Mouse (Mus musculus) central nervous system, embryonic 11.5 days (tissue): ENCODE measurements around the gene Scamp3. TPM values are rescaled to one million over a fixed set of nuclear protein-coding genes. Genes with fewer than 3 reads are reported as not detected.

Source experiments
- polyA plus RNA-seq: library from polyadenylated mRNA; depleted of rRNA; stranded (reverse); fragments of >200 nt; gene quantifications from 2 replicates; pipeline ENCODE4 v1.2.3, GENCODE M21; 2012; rRNA removed

Scamp3 gene
- 81.7 and 94.0 TPM in 2 replicates for polyA plus RNA-seq

DNA sequence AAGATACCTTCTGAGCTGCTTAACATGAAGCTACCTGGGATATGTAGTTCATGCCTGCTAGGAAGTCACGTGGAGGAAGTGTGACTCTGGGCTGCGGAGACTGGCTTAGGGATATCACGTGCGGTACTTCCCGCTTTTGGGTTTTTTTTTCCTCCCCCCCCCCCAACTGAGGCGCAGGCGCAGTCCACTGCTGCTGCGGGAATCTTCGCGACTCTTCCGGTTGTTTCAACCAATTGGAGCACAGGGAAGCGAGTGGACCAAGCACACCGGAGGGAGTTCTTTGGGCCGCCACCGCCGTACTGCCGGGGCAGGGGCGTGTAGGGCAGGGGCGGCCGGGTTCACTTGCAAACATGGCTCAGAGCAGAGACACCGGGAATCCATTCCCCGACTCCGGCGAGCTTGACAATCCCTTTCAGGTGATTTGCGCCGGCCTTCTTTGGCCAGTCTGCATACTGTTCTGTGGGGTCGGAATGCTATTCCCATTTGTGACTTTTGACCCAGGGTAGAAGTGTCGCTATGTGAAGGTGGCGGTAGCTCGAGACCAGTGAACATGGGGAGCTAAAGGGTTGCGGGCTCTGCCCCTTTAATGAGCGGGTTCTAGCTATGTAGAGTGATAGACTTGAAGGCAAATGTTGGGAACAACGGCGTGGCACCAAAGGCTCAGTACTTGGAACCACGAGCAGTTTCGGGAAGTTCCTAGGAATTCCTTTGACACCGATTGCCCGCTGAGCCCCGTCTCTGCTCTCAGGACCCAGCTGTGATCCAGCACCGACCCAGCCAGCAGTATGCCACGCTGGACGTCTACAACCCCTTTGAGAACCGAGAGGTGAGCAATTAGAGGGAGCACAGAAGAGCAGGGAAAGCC lies at the start of gene Scamp3:
Gene Scamp3 (plus strand): TSS at position 232 of the 865 bp plus-strand sequence.

DNA sequence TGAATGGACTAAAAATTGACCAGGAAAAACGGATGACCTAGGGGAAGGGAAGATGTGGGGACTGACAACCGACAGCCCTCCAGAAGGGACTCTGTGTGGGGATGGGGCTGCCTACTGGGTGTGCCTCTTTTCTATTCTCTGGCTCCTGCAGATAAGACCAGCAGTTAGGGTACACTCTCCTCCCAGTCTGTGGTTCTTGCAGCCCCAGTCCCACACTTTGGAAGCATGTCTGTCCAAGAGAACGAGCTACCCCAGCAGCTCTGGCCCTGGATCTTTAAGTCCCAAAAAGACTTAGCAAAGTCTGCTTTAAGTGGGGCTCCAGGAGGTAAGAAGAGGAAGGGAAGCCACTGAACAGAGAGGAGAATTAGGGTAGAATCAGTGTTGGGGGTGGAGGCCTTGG lies 41.3 kb upstream of the Scamp3 start, which contains the start of gene Pklr:
Gene Pklr (plus strand): TSS at position 185 of the 400 bp plus-strand sequence.

DNA sequence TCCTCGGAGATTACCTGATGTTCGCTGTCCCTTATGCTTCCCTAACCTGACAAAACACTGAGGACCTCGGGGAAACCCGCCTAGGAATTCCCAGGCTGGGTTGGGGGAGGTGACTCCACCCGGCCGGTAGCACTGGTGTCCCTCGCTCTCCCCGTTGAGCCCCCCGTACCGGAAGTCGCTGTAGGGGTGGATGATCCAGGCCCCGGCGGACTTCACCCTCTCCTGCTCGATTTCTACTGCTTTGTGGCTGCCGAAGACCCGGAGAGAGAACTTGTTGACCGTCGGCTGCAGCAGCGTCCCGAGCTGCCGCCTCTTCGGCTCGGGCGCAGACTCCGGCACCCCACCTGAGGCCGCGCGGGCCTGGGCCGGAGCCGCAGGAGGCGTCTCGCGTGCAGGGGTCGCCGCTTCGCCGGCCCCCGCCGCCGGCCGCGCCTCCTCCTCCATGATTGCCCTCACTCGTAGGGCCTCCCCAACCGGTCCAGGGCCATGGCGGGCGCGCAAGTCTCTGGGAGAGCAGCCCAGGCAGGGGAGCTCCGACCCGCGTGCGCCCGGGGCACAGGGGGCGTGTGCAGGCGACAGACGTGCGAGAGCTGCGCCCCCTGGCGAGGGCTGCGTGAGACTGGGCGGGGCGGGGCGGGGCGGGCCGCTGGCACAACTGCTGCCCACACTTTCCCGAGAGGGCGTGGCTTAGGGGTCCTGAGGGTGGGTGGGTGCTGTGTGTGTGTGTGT lies 17.5 kb upstream of the Scamp3 start, which contains the start of gene Hcn3:
Gene Hcn3 (minus strand): TSS at position 581 of the 729 bp plus-strand sequence.

DNA sequence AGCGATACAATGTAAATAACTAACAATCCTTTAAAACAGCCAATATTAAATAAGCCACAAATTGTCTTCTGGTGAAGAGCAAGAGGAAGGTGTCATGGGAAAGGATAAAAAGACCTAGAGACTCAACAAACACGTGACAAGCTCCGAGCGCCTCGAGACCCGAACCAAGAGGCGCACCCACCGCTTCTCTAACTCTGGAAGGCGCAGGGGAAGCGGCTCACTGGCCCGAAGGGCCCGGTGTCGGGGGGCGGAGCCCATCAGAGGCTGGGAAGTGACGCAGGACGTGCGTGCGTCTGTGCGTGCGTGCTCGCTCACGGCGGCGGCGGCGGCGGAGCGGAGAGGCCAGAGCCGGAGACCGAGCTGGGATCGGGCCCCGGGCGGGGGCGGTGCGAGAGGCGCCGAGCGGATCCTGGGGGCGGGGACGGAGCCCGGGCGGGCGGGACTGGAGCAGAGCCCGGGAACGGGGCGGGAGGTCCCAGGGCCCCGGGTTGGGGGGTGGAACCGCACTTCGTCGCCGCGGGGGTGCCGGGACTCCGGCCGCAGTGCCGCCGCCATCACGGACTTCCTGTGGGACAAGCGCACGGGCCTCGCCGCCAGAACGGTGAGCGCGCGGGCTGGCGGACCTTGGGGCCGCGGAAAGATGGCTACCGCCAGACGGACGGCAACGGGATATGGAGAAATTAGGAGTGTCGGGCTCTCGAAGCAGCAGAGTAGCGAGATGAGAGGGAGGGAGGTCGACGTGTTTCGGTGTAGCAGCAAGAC lies 12.6 kb upstream of the Scamp3 start, which contains the start of gene Clk2:
Gene Clk2 (plus strand): TSS at position 290 of the 762 bp plus-strand sequence.

GRCm38 (mm10) chr3:89183058-89183958 lies 6.0 kb downstream of the Scamp3 start, which contains the start of gene Fam189b:
Gene Fam189b, plus strand, starts transcription at chr3:89183143.

DNA sequence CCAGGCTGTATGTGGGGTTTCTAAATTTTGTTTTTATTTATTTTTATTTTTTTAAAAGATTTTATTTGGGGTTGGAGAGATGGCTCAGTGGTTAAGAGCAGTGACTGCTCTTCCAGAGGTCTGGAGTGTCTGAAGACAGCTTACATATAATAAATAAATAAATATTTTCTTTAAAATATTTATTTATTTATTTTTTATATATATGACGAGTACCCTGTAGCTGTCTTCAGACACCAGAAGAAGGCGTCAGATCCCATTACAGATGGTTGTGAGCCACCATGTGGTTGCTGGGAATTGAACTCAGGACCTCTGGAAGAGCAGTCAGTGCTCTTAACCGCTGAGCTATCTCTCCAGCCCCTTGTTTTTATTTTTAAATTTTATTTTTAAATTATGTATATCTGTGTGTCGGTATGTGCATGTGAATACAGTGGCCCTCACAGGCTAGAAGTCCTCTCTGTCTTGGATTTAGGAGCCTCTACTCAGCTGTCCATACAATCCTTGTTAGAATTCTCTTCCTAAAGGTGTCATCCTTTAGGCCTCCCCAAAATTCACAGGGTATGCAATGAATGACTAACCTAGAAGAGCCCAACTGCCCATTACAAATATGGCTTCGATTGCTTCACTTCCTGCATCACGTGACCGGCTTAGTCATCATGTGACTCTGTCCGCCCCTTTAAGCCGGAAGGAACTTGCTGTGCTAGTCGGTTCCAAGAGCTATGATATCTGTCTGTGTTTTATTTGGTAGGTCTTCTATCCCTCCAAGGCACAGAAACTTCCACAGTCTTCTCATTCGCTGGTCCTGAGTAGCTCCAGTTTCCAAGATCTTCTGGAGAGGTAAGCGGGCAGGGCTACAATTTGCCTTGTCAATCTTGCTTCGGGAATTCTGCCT lies 25.2 kb downstream of the Scamp3 start, which contains the start of gene Gba:
Gene Gba (plus strand): TSS at position 676 of the 889 bp plus-strand sequence.

DNA sequence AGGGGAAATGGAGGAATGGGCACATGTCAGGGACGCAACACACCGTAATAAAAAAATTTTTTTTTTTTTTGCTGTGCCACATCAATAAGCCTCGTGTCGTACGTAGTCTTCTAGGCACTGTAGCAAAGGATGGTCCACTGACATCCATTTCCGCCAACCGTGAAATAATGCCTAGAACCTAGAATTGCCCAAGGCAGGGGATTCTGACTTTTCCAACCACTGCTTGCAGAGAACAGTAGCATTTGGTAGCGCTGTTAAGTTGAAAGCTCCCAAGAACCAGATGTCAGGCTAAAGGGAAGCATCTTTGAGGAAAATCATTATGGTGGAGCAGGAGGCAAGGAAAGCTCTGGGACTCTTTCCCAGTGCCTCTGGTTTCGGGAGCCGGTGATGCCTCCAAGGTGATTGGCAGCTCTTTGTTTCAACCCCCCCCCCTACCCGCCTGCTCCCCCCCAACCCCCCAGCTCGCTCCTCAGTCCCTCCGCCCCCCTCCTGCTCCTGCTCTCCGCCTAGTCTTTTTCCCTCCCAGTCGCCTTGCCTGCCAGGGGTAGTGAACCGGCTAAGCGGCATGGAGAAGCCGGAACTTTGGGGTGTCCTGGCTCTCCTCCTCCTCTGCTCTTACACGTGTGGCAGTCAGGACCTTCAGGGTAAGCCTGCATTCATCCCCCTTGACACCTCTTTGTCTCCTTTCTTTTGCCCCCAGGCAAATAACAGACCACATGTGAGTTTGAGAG lies 37.6 kb downstream of the Scamp3 start, which contains the start of gene Thbs3:
Gene Thbs3 (plus strand): TSS at position 500 of the 731 bp plus-strand sequence.

DNA sequence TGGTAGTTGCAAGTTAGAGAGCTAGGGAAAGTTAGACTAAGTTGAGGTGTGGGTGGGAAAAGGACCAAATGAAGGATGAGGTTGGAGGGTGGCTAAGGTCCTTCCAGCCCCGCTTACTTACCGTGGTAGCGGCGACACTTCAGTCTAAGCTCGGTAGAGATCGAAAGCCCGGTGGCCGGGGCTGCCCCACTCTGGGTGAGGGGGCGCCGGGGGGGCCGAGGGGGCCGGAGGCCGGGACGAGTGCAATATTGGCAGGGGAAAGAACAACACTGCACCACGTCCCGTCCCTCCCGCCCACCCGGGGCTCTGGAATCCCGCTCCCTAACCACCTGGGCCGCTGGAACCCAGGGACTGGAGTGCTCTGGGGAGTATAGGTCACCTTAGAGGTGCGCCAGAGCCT lies 49.6 kb downstream of the Scamp3 start, which contains the start of gene Mtx1:
Gene Mtx1 (minus strand): TSS at position 189 of the 400 bp plus-strand sequence.

DNA sequence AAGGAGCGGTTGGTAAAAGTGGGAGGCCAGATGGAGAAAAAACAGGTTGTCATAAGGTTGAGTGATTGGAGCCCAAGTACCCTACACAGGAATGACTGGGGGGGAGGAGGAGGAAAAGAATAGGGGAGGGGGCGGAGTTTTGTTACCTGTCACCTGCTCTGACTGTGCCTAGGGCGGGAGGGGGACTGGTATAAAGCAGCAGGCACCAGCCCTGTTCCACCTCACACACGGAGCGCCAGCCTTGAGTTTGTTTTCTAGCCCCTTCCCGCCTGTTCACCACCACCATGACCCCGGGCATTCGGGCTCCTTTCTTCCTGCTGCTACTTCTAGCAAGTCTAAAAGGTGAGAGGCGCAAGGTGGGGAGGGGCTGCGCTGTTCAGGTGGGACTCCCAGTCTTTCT lies 51.6 kb downstream of the Scamp3 start, which contains the start of gene Muc1:
Gene Muc1 (plus strand): TSS at position 222 of the 400 bp plus-strand sequence.

Other genes with a start within 250 kb of the Scamp3 start
- 16.6 and 20.0 TPM in 2 replicates for gene Ash1l, start 226.9 kb upstream of the Scamp3 start, polyA plus RNA-seq
- gene Dap3, start 226.3 kb upstream of the Scamp3 start, polyA plus RNA-seq, result 110 and 160 TPM in 2 replicates
- 29.7 and 37.9 TPM in 2 replicates for gene Rusc1, start 84.2 kb upstream of the Scamp3 start, polyA plus RNA-seq
- not detected in 2 replicates for gene Gm43738, start 76.4 kb upstream of the Scamp3 start, polyA plus RNA-seq
- gene Fdps, start 75.5 kb upstream of the Scamp3 start, polyA plus RNA-seq, result 185 and 198 TPM in 2 replicates
- 9.5 and 14.9 TPM in 2 replicates for gene Pklr, start 41.3 kb upstream of the Scamp3 start, polyA plus RNA-seq
- gene Hcn3, start 17.3 kb upstream of the Scamp3 start, polyA plus RNA-seq, result 10.2 and 12.0 TPM in 2 replicates
- 106 and 144 TPM in 2 replicates for gene Clk2, start 12.7 kb upstream of the Scamp3 start, polyA plus RNA-seq
- gene Fam189b, start 5.7 kb downstream of the Scamp3 start, polyA plus RNA-seq, result 45.5 and 48.4 TPM in 2 replicates
- gene Gba, start 25.5 kb downstream of the Scamp3 start, polyA plus RNA-seq, result 25.4 and 39.8 TPM in 2 replicates
- 106 TPM in 2 replicates for gene Thbs3, start 37.7 kb downstream of the Scamp3 start, polyA plus RNA-seq
- gene Mtx1, start 49.6 kb downstream of the Scamp3 start, polyA plus RNA-seq, result 176 and 193 TPM in 2 replicates
- 11.6 and 12.3 TPM in 2 replicates for gene Muc1, start 51.6 kb downstream of the Scamp3 start, polyA plus RNA-seq
- gene Krtcap2, start 68.5 kb downstream of the Scamp3 start, polyA plus RNA-seq, result 90.0 and 92.9 TPM in 2 replicates
- gene Trim46, start 68.8 kb downstream of the Scamp3 start, polyA plus RNA-seq, result 20.5 and 22.4 TPM in 2 replicates
- 141 and 150 TPM in 2 replicates for gene Dpm3, start 81.9 kb downstream of the Scamp3 start, polyA plus RNA-seq
- gene Slc50a1, start 93.1 kb downstream of the Scamp3 start, polyA plus RNA-seq, result 29.1 and 51.5 TPM in 2 replicates
- 8.9 and 20.0 TPM in 2 replicates for gene Efna1, start 103.7 kb downstream of the Scamp3 start, polyA plus RNA-seq
- 5.5 and 18.9 TPM in 2 replicates for gene Efna3, start 145.5 kb downstream of the Scamp3 start, polyA plus RNA-seq
- gene Efna4, start 160.6 kb downstream of the Scamp3 start, polyA plus RNA-seq, result 32.7 and 40.6 TPM in 2 replicates
- gene Adam15, start 172.5 kb downstream of the Scamp3 start, polyA plus RNA-seq, result 32.0 and 36.4 TPM in 2 replicates
- 0.18 and 0.41 TPM in 2 replicates for gene Dcst2, start 184.5 kb downstream of the Scamp3 start, polyA plus RNA-seq
- 0.02 and 0.05 TPM in 2 replicates for gene Dcst1, start 187.8 kb downstream of the Scamp3 start, polyA plus RNA-seq
- 2.7 and 3.9 TPM in 2 replicates for gene Zbtb7b, start 217.3 kb downstream of the Scamp3 start, polyA plus RNA-seq
- 3.2 and 3.6 TPM in 2 replicates for gene Lenep, start 225.3 kb downstream of the Scamp3 start, polyA plus RNA-seq
- gene Flad1, start 234.4 kb downstream of the Scamp3 start, polyA plus RNA-seq, result 22.1 and 30.7 TPM in 2 replicates
- 235 and 307 TPM in 2 replicates for gene Cks1b, start 240.9 kb downstream of the Scamp3 start, polyA plus RNA-seq
- gene Shc1, start 241.0 kb downstream of the Scamp3 start, polyA plus RNA-seq, result 47.1 and 77.1 TPM in 2 replicates